Mouse (Mus musculus) E14TG2a.4 (cell line): ENCODE results near the gene Olfr1130.

Experiments
- CTCF ChIP-seq: conservative IDR thresholded peaks from 2 replicates; pipeline ENCODE4 v1.5.1; 2014; ENCODE audit warnings: low read length
- NANOG ChIP-seq: IDR thresholded peaks from 2 replicates; pipeline ENCODE4 v1.6.1; 2014; ENCODE audit warnings: borderline replicate concordance, low read length, mixed read lengths
- POU5F1 ChIP-seq: IDR thresholded peaks from 2 replicates; pipeline ENCODE4 v1.6.1; 2014; ENCODE audit warnings: low read length, borderline replicate concordance

DNA sequence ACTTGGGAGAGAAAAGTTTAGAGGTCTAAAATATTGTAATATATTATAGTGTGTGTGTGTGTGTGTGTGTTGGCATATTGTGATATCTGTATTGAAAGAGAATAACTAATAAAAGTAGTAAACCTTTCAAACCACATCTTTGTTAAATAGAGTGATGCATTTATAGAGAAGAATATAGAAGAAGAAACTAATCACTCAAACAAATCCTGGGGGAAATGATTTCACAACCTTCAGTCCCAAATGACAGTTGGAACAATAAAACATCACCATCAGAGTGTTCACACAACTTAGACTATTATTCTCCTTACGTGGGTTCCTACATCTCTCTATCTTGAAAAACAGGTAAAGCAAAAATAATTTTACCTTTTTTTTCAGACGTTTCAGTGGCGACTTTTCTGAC lies 20.8 kb downstream of the Olfr1130 start, which contains the start of gene Olfr1131:
- TF ChIP-seq POU5F1 = no peak
- TF ChIP-seq CTCF = no peak
- TF ChIP-seq NANOG = no peak
